Mouse (Mus musculus) forebrain, embryonic 13.5 days (tissue): ENCODE measurements around the gene Scamp4. TPM values are rescaled to one million over a fixed set of nuclear protein-coding genes. Genes with fewer than 3 reads are reported as not detected.

Experiments
- ATAC-seq: fragments of 200-750 bp; cut with Nextera tagmentation; 2 replicates; pipeline ENCODE4 v1.8.0; 2017
- H3K27ac ChIP-seq: fragments of 300-500 bp; sonication (generic); 2 replicates; pipeline ENCODE4 v1.5.1; 2015; ENCODE audit warnings: inconsistent platforms, mild to moderate bottlenecking, moderate library complexity
- H3K27me3 ChIP-seq: fragments of 300-500 bp; sonication (generic); 2 replicates; pipeline ENCODE4 v1.6.1; 2015; ENCODE audit warnings: mild to moderate bottlenecking, inconsistent platforms
- H3K36me3 ChIP-seq: fragments of 300-500 bp; sonication (generic); 2 replicates; pipeline ENCODE4 v1.6.1; 2015; ENCODE audit warnings: mild to moderate bottlenecking, inconsistent platforms; ENCODE audit not compliant: poor library complexity, severe bottlenecking
- H3K4me1 ChIP-seq: fragments of 300-500 bp; sonication (generic); 2 replicates; pipeline ENCODE4 v1.6.1; 2015; ENCODE audit warnings: inconsistent platforms
- H3K4me2 ChIP-seq: fragments of 300-500 bp; sonication (generic); 2 replicates; pipeline ENCODE4 v1.6.1; 2015; ENCODE audit warnings: inconsistent platforms, mild to moderate bottlenecking, moderate library complexity
- H3K4me3 ChIP-seq: fragments of 300-500 bp; sonication (generic); 2 replicates; pipeline ENCODE4 v1.5.1; 2015; ENCODE audit warnings: mild to moderate bottlenecking, inconsistent platforms
- H3K9ac ChIP-seq: fragments of 300-500 bp; sonication (generic); 2 replicates; pipeline ENCODE4 v1.6.1; 2015; ENCODE audit warnings: mild to moderate bottlenecking, inconsistent platforms
- H3K9me3 ChIP-seq: fragments of 300-500 bp; sonication (generic); replicated peaks from 2 replicates; pipeline ENCODE4 v1.6.1; 2016; ENCODE audit warnings: inconsistent platforms
- WGBS: fragments of 180-500 bp; shearing (Covaris S2); methylation state at CpG from one replicate; pipeline ENCODE4 v1.1.7; 2015; 5-methylcytosine and 5-hydroxymethylcytosine counted together
- polyA plus RNA-seq: library from polyadenylated mRNA; unstranded; fragments of >200 nt; fragmentation: Nextera tagmentation; extraction: Ambion mirVana; gene quantifications from 2 replicates; pipeline ENCODE4 v1.2.1, GENCODE M21; 2015

Scamp4 gene
- polyA plus RNA-seq, 1 experiment from 2014 or later: 56.7 TPM

DNA sequence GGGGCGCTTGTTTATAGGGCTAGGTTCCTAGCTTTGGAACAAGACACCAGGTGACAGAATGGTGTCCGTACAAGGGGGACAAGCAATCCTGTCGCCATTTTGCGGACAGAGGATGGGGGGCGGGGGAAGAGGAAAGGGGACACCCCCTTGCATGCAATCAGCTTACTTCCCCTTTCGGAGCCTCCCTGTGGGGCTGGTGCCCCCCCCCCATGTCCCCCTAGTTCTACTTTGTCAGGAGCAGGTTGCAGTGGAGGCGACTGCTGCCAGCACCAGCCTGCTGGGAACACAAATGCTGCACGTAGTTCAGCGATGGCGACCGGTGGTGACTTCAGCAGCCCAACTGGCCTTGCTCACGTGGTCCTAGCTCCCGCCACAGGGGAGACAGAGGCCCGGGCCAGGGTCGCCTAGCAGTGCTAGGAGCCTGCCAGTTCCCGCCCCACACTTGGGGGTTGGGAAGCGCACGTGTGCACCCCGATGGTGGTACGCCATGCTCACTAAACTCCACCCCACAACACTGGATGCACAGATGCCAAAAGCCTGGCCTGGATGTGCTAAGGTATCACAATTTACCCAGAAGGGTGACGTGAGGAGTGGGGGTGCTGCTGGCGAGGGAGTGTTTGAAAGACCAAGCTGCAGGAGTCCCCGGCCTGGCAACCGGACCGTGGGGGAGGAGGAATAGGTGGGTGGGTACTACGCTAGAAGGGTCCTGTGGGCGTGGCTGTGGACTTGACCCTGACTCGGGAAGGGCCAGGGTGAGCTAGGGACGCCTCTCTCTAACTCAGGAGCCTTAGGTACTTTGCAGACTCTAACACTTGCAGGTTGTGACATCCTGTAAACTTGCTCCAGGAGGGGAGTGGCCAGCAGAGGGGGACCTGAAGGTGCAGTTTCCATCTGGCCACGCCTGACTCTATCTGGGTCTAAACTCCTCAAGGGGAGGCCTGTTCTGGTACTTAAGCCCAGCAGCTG, 31.5 kb upstream of the Scamp4 start:
- 0 out of 2 replicates have a peak, but pooled peaks have one; percentile 4 for ATAC-seq
- Histone ChIP-seq H3K4me1 (peaks cover 69% of the 10 kb centered on the region), H3K9ac (peak overlapping the region; percentile 63), H3K4me3 (peak overlapping the region; percentile 17; the same call in 1 of the 2 replicates), H3K27ac (peak overlapping the region; percentile 31; the same call in 1 of the 2 replicates), H3K9me3 (no peaks in the 10 kb centered on the region), H3K36me3 (peaks cover 16% of the 10 kb centered on the region), H3K27me3 (no peaks in the 10 kb centered on the region), H3K4me2 (peak overlapping the region; percentile 52)
- 17% methylated on average over 30 of the region's 30 CpGs for WGBS

DNA sequence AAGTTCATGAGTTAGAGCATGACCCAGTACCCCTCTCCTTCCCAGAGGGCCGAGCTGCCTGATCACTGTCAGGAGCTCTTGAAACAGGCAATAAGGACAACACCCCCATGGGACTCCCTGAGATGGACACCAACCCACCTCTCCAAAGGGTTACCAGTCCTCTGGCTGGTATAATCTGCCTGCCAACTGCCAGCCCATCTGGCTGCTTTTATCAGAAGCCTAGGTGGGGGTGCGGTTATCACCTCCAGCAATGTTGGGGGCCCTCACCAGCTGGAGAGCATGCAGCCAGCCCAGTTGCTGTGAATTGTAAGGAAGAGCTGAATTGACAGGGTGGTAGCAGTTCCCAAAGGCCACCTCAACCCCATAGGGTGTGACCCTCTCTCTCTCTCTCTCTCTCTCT, 30.2 kb upstream of the Scamp4 start:
- Histone ChIP-seq H3K9me3 (no peaks in the 10 kb centered on the region), H3K9ac (no peak overlapping the region), H3K36me3 (peaks cover 14% of the 10 kb centered on the region), H3K27ac (no peak overlapping the region), H3K4me1 (peaks cover 62% of the 10 kb centered on the region), H3K27me3 (no peaks in the 10 kb centered on the region), H3K4me3 (no peak overlapping the region), H3K4me2 (no peak overlapping the region)
- no peak for ATAC-seq
- WGBS: 87% methylated on average over 2 of the region's 2 CpGs

DNA sequence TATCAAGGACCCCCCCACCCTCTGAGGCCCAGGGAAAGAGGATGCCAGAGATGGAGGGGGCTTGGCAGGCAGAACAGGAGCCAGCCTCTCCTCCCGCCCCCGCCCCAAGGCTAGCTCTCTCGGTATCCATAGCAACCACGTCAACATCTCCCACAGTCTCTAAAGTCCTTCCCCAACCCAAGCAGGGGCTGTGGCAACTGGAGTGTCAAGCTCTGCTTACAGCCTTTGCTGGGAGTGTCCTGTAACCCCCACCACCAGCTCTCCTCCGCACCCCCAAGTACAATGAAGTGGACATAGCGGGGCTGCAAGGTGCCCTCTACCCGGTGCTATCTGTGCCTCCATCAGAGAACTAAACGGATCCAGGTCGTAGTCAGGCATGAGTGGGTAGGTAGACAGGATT, 28.7 kb upstream of the Scamp4 start:
- Histone ChIP-seq H3K4me2 (peak overlapping the region; percentile 18; the same call in 1 of the 2 replicates), H3K9ac (peak overlapping the region; percentile 43; the same call in 1 of the 2 replicates), H3K27me3 (no peaks in the 10 kb centered on the region), H3K4me3 (no peak overlapping the region), H3K27ac (no peak overlapping the region), H3K36me3 (no peaks in the 10 kb centered on the region), H3K4me1 (peaks cover 68% of the 10 kb centered on the region), H3K9me3 (no peaks in the 10 kb centered on the region)
- no peak for ATAC-seq
- WGBS: 57% methylated on average over 9 of the region's 9 CpGs

DNA sequence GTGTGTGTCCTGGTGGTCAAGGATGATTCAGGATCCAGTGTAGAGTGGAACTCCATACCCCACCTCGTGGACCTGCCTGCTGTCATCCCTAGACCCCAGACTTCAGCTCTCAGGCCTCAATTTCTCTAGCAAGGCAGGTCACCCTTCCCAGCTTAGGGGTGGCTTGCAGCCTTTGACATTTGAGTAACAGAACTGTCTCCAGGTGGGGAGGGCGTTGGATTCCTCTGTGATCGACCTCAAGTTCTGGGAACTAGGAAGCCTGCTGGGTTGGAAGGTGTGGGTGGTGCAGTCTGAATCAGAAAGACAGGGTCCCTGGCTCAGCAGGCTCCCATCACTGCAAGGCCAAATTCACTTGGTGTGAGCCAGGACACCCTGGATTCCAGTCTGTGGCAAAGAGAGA, 27.8 kb upstream of the Scamp4 start:
- Histone ChIP-seq H3K9me3 (no peaks in the 10 kb centered on the region), H3K4me2 (peak overlapping the region; percentile 87; the same call in 1 of the 2 replicates), H3K4me1 (peaks cover 66% of the 10 kb centered on the region), H3K36me3 (no peaks in the 10 kb centered on the region), H3K27ac (no peak overlapping the region), H3K27me3 (no peaks in the 10 kb centered on the region), H3K4me3 (peak overlapping the region; percentile 74; the same call in 1 of the 2 replicates), H3K9ac (no peak overlapping the region)
- 84% methylated on average over 3 of the region's 3 CpGs for WGBS
- ATAC-seq: no peak

DNA sequence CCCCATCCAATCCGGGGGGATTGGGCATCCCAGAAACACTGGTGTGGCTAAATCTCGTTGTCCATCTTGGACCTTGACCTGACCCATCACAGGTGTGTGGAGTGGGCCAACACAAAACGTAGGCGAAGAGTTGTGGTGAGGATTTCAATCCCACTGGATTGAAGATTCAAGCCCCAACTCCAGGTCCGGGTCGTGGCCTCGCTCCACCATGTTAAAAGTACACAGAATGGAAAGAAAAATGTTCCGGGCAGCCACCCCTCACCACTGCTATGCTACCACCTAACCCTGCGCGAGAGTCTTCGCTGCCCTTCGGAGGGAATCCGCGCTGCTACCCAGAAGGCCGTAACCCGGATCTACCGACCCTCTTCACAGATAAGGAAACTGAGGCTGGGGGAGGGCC, 26.7 kb upstream of the Scamp4 start:
- Histone ChIP-seq H3K27ac (no peak overlapping the region), H3K36me3 (no peaks in the 10 kb centered on the region), H3K4me1 (peaks cover 59% of the 10 kb centered on the region), H3K4me2 (peak overlapping the region; percentile 87), H3K9me3 (no peaks in the 10 kb centered on the region), H3K9ac (peak overlapping the region; percentile 82), H3K27me3 (no peaks in the 10 kb centered on the region), H3K4me3 (peak overlapping the region; percentile 74)
- no peak for ATAC-seq
- WGBS: 19% methylated on average over 17 of the region's 17 CpGs

DNA sequence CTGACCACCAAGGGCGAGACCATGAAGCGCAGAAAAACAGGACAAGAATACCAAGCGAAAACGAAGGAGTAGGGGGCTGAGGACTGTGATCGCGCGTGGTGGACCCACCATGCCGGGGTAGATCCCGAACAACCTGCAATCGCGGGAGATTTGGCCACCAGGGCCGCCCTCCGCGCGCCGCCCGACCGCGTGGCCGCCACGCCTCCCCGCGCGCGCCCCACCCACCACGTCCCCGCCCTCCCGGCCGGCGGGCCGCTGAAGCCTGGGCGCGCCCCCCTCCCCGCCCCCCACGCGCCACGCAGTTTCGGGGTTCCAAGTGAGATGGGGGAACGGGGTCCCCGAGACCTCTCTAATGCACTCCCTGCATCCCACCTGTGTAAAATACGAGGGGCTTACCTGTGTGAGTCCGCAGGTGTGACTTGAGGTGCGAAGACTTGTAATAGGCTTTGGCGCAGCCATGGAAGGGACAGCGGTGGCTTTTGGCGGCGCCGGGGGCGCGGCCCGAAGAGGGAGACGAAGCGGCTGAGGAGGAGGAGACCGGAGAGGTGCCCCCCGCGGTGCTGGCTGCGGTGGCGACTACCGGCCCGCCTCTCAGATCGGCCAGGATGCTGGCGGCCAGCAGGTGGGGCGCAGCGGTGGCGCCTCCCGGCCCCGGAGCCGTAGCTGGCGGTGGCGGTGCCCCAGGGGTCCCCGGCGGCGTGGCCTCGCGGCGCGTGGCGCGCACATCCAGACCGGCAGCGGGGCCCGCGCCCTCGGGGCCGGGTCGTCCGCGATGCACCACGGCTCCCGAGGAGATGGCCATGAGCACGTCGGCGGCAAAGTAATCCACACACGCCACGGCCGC, 26.1 kb upstream of the Scamp4 start:
- H3K9ac ChIP-seq: peak overlapping the region; percentile 82
- peak overlapping the region; percentile 87 for H3K27ac ChIP-seq
- H3K4me1 ChIP-seq: peaks cover 53% of the 10 kb centered on the region
- no peaks in the 10 kb centered on the region for H3K9me3 ChIP-seq
- ATAC-seq: peak; percentile 9
- H3K4me3 ChIP-seq: peak overlapping the region; percentile 74
- peak overlapping the region; percentile 87 for H3K4me2 ChIP-seq
- H3K36me3 ChIP-seq: no peaks in the 10 kb centered on the region
- H3K27me3 ChIP-seq: no peaks in the 10 kb centered on the region
- WGBS: under 1% methylated on average over 59 of the region's 96 CpGs

DNA sequence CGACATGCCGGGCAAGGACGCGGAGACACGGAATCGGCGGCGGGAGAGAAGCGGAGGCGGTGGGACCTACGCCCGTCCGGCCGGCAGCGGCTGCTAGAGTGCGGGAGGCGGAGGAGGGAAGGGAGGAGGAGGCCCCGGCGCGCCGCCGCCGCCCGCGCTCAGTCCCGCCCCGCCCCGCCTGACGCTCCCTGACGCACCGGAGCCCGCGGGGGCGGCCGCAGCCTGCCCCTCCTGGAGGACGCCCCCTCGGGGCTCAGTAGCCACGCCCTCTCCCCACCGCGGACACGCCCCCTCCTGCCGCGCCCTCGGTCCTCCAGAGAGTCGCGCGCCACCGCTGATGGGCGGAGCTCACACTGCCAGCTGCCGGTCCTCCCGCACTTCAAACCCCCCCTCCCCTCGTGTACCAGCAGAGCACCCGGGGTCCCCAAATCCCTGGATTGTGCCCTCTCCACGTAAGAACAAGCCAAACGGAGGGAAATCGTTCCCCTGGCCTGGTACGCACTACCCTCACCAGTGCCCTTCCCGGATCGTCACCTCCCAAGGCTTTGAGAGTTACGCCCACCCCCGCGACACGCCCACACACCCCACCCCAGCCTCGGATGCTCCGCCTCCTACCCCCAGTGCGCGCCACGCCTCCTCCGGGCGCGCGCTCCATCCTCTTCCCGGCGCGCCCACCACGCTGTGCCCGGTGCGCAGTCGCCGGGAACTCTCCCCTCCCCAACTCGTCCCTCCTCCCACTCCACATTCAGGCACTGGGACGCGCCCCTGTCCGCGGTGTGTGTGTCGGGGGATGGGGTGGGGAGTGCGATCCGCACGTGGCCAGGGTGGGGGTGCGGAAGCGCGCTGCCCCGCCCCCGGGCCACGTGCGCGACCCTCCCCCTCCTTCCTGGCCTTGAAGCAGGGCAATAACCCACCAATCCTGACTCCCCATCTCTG, 25.2 kb upstream of the Scamp4 start, which contains the start of gene Klf16:
TSS of gene Klf16 (minus strand) at position 127 of the 936 bp plus-strand sequence.
- Histone ChIP-seq H3K4me3 (peak within 1 kb of the TSS; percentile 74), H3K27me3 (no peaks in the 10 kb centered on the region), H3K9me3 (no peaks in the 10 kb centered on the region), H3K9ac (peak within 1 kb of the TSS; percentile 82), H3K4me1 (peaks cover 44% of the 10 kb centered on the region), H3K36me3 (no peaks in the 10 kb centered on the region), H3K4me2 (peak within 1 kb of the TSS; percentile 87), H3K27ac (peak within 1 kb of the TSS; percentile 87)
- peak; percentile 83 for ATAC-seq
- WGBS: under 1% methylated on average over 63 of the region's 97 CpGs

DNA sequence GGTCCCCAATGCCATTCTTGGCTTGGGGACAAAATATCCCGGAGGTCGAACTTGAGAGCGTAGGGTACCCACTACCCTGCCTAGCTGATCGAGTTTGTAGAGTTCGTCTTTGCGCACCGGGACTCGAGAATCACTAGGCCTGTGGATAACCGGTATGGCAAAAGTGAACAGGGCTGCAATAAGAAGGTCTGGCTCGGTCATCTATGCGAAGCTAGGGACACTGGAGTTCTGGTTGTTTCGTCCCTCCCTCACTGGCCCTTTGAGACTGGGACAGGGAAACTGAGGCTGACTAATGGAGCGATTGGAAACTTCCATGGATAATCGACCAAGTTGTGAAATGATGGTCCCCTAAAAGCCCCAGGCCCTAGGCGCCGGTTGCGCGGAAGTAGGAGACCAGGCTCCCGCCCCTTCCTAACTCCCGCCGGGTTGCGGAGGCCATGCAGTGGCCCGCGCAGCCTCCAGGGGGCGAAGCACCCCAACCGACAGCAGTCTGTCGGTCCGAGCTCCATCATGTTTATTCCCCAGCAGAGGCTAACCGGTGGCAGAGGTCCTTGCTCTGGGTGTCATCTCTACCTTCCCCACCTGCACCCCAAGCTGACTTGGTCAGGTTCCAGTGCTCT, 24.4 kb upstream of the Scamp4 start:
- peaks cover 2% of the 10 kb centered on the region for H3K36me3 ChIP-seq
- WGBS: under 1% methylated on average over 29 of the region's 29 CpGs
- peak overlapping the region; percentile 74 for H3K4me3 ChIP-seq
- peak; percentile 23; the same call in 1 of the 2 replicates for ATAC-seq
- H3K4me2 ChIP-seq: peak overlapping the region; percentile 87
- peaks cover 41% of the 10 kb centered on the region for H3K4me1 ChIP-seq
- no peaks in the 10 kb centered on the region for H3K27me3 ChIP-seq
- peak overlapping the region; percentile 87 for H3K27ac ChIP-seq
- H3K9me3 ChIP-seq: no peaks in the 10 kb centered on the region
- peak overlapping the region; percentile 82 for H3K9ac ChIP-seq

DNA sequence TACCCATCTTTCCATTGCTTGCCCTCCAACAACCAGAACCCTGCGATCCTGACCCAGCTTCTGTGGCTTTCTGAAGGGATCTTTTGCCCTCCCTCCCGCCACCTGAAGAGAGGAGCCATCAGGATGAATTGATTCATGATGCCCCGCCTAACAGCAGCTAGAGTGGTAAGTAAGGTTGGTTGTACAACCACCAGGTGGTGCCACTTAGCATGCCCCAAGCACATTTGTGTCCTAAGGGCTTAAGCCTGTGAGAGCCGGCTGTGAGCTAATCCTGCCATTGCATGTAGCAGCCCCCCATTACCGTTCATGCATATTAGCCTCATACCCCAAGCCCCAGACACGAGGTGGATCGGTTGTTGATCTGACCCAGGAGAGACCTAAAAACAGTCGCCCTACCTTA, 23.8 kb upstream of the Scamp4 start:
- H3K27ac ChIP-seq: no peak overlapping the region
- no peaks in the 10 kb centered on the region for H3K9me3 ChIP-seq
- H3K27me3 ChIP-seq: no peaks in the 10 kb centered on the region
- H3K4me2 ChIP-seq: peak overlapping the region; percentile 87
- H3K9ac ChIP-seq: no peak overlapping the region
- H3K4me1 ChIP-seq: peaks cover 38% of the 10 kb centered on the region
- H3K36me3 ChIP-seq: peaks cover 9% of the 10 kb centered on the region
- 8% methylated on average over 8 of the region's 8 CpGs for WGBS
- H3K4me3 ChIP-seq: no peak overlapping the region
- ATAC-seq: no peak

DNA sequence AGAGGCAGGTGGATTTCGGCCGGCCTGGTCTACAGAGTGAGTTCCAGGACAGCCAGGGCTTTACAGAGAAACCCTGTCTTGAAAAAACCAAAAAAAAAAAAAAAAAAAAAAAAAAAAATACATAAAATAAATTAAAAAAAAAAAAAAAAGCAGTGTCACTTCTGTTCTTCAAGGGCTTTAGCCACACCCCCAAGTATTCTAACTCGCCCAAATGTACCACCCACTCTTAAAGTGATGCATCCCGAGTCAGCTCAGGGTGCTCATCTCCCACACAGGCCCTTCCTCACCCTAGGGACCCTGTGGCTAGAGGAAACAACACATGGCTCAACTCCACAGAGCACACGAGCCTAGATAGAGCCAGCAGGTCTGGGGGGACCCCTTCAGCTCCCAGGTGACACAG, 19.6 kb upstream of the Scamp4 start:
- H3K27me3 ChIP-seq: no peaks in the 10 kb centered on the region
- H3K4me2 ChIP-seq: no peak overlapping the region

More for the DNA sequence above, 19.6 kb upstream of the Scamp4 start:
- H3K36me3 ChIP-seq: peaks cover 39% of the 10 kb centered on the region
- WGBS: 85% methylated on average over 5 of the region's 5 CpGs
- ATAC-seq: no peak
- H3K4me3 ChIP-seq: no peak overlapping the region
- peaks cover 19% of the 10 kb centered on the region for H3K4me1 ChIP-seq
- no peak overlapping the region for H3K27ac ChIP-seq
- H3K9me3 ChIP-seq: no peaks in the 10 kb centered on the region
- H3K9ac ChIP-seq: no peak overlapping the region
